Mouse (Mus musculus): ENCODE measurements around the gene Orc3. TPM values are rescaled to one million over a fixed set of nuclear protein-coding genes. Genes with fewer than 3 reads are reported as not detected.
A peak's percentile ranks its signal among the peaks of the same experiment; 100 is the strongest.

Gene Orc3
- polyA plus RNA-seq, 1 experiment from 2014 or later, result 82.2 TPM

- Histone ChIP-seq H3K4me1 (replicated peaks) (peaks cover 24% of the 10 kb centered on the region), H3K27ac (ENCODE audit: poor library complexity, severe bottlenecking) (peak overlapping the region; percentile 90), H3K27me3 (replicated peaks) (no peaks in the 10 kb centered on the region), H3K4me3 (peak overlapping the region; percentile 77), H3K36me3 (peaks cover 5% of the 10 kb centered on the region; the same call in 1 of the 2 replicates), H3K4me2 (peak overlapping the region; percentile 80), H3K9ac (peak overlapping the region; percentile 97), H3K9me3 (replicated peaks) (no peaks in the 10 kb centered on the region)
- WGBS, result under 1% methylated on average over 50 of the region's 50 CpGs
- ATAC-seq (ENCODE audit: insufficient number of reproducible peaks, low FRiP score), result peak; percentile 72
These were observed 63.5 kb downstream of the Orc3 start for GRCm38 (mm10) chr4:34551098-34551809.

GRCm38 (mm10) chr4:34550748-34551097 lies 64.0 kb downstream of the Orc3 start, which contains the start of gene Akirin2:
TSS of gene Akirin2 (plus strand) at chr4:34550937.
- Histone ChIP-seq H3K4me2 (peak within 1 kb of the TSS; percentile 80), H3K9me3 (replicated peaks) (no peaks in the 10 kb centered on the region), H3K4me3 (peak within 1 kb of the TSS; percentile 77), H3K27me3 (replicated peaks) (no peaks in the 10 kb centered on the region), H3K36me3 (peaks cover 5% of the 10 kb centered on the region; the same call in 1 of the 2 replicates), H3K4me1 (replicated peaks) (peaks cover 19% of the 10 kb centered on the region), H3K27ac (ENCODE audit: poor library complexity, severe bottlenecking) (peak within 1 kb of the TSS; percentile 90), H3K9ac (peak within 1 kb of the TSS; percentile 97)
- peak; percentile 75 for ATAC-seq (ENCODE audit: insufficient number of reproducible peaks, low FRiP score)
- WGBS, result 0% methylated on average over 51 of the region's 53 CpGs

- Histone ChIP-seq H3K4me2 (peak overlapping the region; percentile 80), H3K27ac (ENCODE audit: poor library complexity, severe bottlenecking) (peak overlapping the region; percentile 90), H3K9me3 (replicated peaks) (no peaks in the 10 kb centered on the region), H3K9ac (peak overlapping the region; percentile 97), H3K36me3 (peaks cover under 1% of the 10 kb centered on the region; the same call in 1 of the 2 replicates), H3K4me3 (peak overlapping the region; percentile 77), H3K27me3 (replicated peaks) (no peaks in the 10 kb centered on the region), H3K4me1 (replicated peaks) (peaks cover 14% of the 10 kb centered on the region)
- 3% methylated on average over 38 of the region's 38 CpGs for WGBS
- ATAC-seq (ENCODE audit: insufficient number of reproducible peaks, low FRiP score), result peak; percentile 93
These were observed 64.6 kb downstream of the Orc3 start for GRCm38 (mm10) chr4:34549981-34550747.

- Histone ChIP-seq H3K4me1 (replicated peaks) (no peaks in the 10 kb centered on the region), H3K9me3 (replicated peaks) (0 out of 2 replicates have a peak, but pooled peaks cover 5% of the 10 kb centered on the region), H3K36me3 (no peaks in the 10 kb centered on the region), H3K4me3 (no peak overlapping the region), H3K4me2 (no peak overlapping the region), H3K27me3 (replicated peaks) (no peaks in the 10 kb centered on the region), H3K9ac (no peak overlapping the region), H3K27ac (ENCODE audit: poor library complexity, severe bottlenecking) (no peak overlapping the region)
- ATAC-seq (ENCODE audit: insufficient number of reproducible peaks, low FRiP score), result no peak
- WGBS, result 81% methylated on average over 6 of the region's 6 CpGs
These were observed 84.8 kb downstream of the Orc3 start for GRCm38 (mm10) chr4:34529941-34530340.

- WGBS, result 64% methylated on average over 4 of the region's 4 CpGs
- H3K9ac ChIP-seq, result no peak overlapping the region
- no peak overlapping the region for H3K4me3 ChIP-seq
- H3K27ac ChIP-seq (ENCODE audit: poor library complexity, severe bottlenecking), result no peak overlapping the region
- no peaks in the 10 kb centered on the region for H3K36me3 ChIP-seq
- 0 out of 2 replicates have a peak, but pooled peaks cover 5% of the 10 kb centered on the region for H3K9me3 ChIP-seq (replicated peaks)
- no peak for ATAC-seq (ENCODE audit: insufficient number of reproducible peaks, low FRiP score)
- no peaks in the 10 kb centered on the region for H3K4me1 ChIP-seq (replicated peaks)
- H3K27me3 ChIP-seq (replicated peaks), result no peaks in the 10 kb centered on the region
- no peak overlapping the region for H3K4me2 ChIP-seq
These were observed 85.4 kb downstream of the Orc3 start for GRCm38 (mm10) chr4:34529379-34529778.

GRCm38 (mm10) chr4:34528430-34529100 lies 86.2 kb downstream of the Orc3 start:
- 0 out of 2 replicates have a peak, but pooled peaks cover 5% of the 10 kb centered on the region for H3K9me3 ChIP-seq (replicated peaks)
- no peak overlapping the region for H3K9ac ChIP-seq
- H3K27me3 ChIP-seq (replicated peaks), result no peaks in the 10 kb centered on the region
- H3K27ac ChIP-seq (ENCODE audit: poor library complexity, severe bottlenecking), result no peak overlapping the region
- H3K36me3 ChIP-seq, result no peaks in the 10 kb centered on the region
- 85% methylated on average over 1 of the region's 1 CpGs for WGBS
- no peak overlapping the region for H3K4me2 ChIP-seq
- no peak overlapping the region for H3K4me3 ChIP-seq
- ATAC-seq (ENCODE audit: insufficient number of reproducible peaks, low FRiP score), result no peak
- H3K4me1 ChIP-seq (replicated peaks), result no peaks in the 10 kb centered on the region

GRCm38 (mm10) chr4:34526771-34527170 lies 88.0 kb downstream of the Orc3 start:
- Histone ChIP-seq H3K27ac (ENCODE audit: poor library complexity, severe bottlenecking) (no peak overlapping the region), H3K9me3 (replicated peaks) (0 out of 2 replicates have a peak, but pooled peaks cover 5% of the 10 kb centered on the region), H3K36me3 (no peaks in the 10 kb centered on the region), H3K4me3 (no peak overlapping the region), H3K9ac (no peak overlapping the region), H3K4me1 (replicated peaks) (no peaks in the 10 kb centered on the region), H3K4me2 (no peak overlapping the region), H3K27me3 (replicated peaks) (no peaks in the 10 kb centered on the region)
- 73% methylated on average over 3 of the region's 3 CpGs for WGBS
- no peak for ATAC-seq (ENCODE audit: insufficient number of reproducible peaks, low FRiP score)

GRCm38 (mm10) chr4:34523586-34523985 lies 91.2 kb downstream of the Orc3 start:
- H3K9ac ChIP-seq, result no peak overlapping the region
- H3K9me3 ChIP-seq (replicated peaks), result 0 out of 2 replicates have a peak, but pooled peaks cover 5% of the 10 kb centered on the region
- no peaks in the 10 kb centered on the region for H3K4me1 ChIP-seq (replicated peaks)
- WGBS, result 84% methylated on average over 4 of the region's 4 CpGs
- H3K4me3 ChIP-seq, result no peak overlapping the region
- no peak for ATAC-seq (ENCODE audit: insufficient number of reproducible peaks, low FRiP score)
- no peak overlapping the region for H3K4me2 ChIP-seq
- no peaks in the 10 kb centered on the region for H3K36me3 ChIP-seq
- H3K27ac ChIP-seq (ENCODE audit: poor library complexity, severe bottlenecking), result no peak overlapping the region
- no peaks in the 10 kb centered on the region for H3K27me3 ChIP-seq (replicated peaks)

- Histone ChIP-seq H3K27me3 (replicated peaks) (no peaks in the 10 kb centered on the region), H3K9me3 (replicated peaks) (0 out of 2 replicates have a peak, but pooled peaks cover 5% of the 10 kb centered on the region), H3K9ac (no peak overlapping the region), H3K4me3 (no peak overlapping the region), H3K4me1 (replicated peaks) (no peaks in the 10 kb centered on the region), H3K27ac (ENCODE audit: poor library complexity, severe bottlenecking) (no peak overlapping the region), H3K36me3 (no peaks in the 10 kb centered on the region), H3K4me2 (no peak overlapping the region)
- WGBS, result 70% methylated on average over 3 of the region's 3 CpGs
- ATAC-seq (ENCODE audit: insufficient number of reproducible peaks, low FRiP score), result no peak
These were observed 91.9 kb downstream of the Orc3 start for GRCm38 (mm10) chr4:34522846-34523245.
